Mouse (Mus musculus): Measurements from ENCODE around the gene Pwwp2b. TPM values are rescaled to one million over a fixed set of nuclear protein-coding genes. Genes with fewer than 3 reads are reported as not detected.

Gene Pwwp2b
- total RNA-seq (2023), result 4.2 to 6.2 TPM (median 4.9 TPM) in 4 replicates

DNA sequence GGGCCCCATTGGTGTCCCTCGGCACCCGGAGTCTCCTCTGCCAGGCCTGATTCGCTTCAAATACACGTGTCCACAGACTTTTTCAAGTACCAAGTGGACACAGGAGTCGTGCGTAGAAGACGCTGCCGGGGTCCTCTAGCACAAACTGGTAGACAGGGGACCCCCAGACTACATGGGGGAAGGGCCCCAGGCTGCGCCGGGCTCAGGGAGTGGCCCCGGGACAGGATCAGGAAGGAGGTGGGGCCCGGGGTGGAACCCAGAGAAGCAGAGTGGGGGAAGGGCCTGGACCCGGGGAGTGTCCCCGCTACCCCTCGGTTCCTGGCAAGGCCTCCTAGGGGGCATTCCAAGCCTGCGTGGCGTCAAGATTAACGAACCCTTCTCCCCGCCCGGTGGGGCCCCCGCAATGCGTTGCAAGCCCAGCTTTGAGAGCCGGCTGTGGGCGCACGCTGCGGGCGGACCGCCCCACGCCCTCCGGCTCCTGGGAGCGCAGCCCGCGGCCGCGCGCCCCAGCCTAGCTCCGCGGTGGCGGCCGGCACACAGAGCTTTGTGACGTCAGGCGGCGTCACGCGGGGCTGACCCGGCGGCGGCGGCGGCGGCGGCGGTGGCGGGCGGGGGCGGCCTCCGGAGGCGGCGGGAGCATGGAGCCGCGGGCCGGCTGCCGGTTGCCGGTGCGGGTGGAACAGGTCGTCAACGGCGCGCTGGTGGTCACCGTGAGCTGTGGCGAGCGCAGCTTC lies at the start of gene Pwwp2b:
Gene Pwwp2b, plus strand, starts transcription at position 602 of the 734 bp plus-strand sequence.

DNA sequence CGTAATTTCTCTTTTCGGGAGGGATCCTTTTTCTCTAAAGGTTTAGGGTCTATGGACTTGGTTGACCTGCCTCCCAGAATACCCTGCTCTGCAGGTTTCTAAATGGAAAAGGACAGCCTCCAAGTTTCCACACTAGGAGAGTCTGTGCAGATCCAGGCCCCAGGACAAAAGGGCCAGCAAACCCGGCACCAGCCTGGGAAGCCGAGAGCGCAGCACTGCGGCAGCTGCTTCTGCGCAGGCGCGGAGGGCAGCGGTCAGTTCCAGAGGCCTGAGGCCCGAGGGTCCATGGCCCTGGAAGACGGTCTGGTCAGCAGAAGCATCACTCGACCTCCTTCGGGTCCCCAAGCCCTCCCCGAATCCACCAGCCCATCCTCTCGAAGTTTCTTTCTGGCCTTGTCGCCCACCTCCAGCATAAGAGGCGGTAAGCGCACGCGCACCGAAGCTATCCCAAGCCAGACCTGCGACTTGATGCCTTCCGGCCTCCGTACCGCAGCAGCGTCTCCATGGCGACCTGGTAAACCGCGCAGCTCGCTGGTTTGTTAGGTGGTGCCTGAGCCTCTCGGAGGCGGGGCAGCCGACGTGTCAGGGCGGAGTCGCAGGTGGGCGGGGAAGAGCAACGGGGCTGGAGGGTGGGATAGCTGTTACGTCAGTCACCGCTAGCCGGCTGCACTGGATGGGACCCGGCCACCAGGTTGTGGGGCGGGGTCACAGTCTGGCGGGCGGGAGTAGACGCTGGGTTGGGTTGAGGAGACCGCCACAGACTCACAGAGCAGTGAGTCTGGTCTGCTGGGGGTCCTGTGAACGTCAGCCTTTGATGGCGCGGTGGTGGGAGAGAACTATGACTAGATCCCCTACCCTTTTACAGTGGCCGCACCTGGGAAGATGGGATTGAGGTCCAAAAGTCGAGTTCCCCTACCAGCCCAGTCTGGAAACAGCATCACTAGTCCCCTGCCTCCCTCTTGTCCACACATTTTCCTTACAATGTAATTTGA lies 35.2 kb upstream of the Pwwp2b start, which contains the start of the genes Lrrc27 and Stk32c:
Gene Lrrc27, plus strand, starts transcription at position 235 of the 992 bp plus-strand sequence.
Gene Stk32c, minus strand, starts transcription at position 554 of the 992 bp plus-strand sequence.

Other genes starting within 250 kb of the Pwwp2b start
- not detected in 4 replicates for gene Dpysl4, start 162.5 kb upstream of the Pwwp2b start, total RNA-seq (2023)
- 0.45 to 2.6 TPM (median 0.94 TPM) in 3 of 4 replicates, not detected in the other for gene Lrrc27, start 35.5 kb upstream of the Pwwp2b start, total RNA-seq (2023)
- gene Stk32c, start 35.2 kb upstream of the Pwwp2b start, total RNA-seq (2023), result 0.28 TPM in 1 of 4 replicates, not detected in the others
- 33.9 to 41.4 TPM (median 38.7 TPM) in 4 replicates for gene Inpp5a, start 140.6 kb downstream of the Pwwp2b start, total RNA-seq (2023)

Data from B cell, adult 62 days (primary cell).